Mouse (Mus musculus): ENCODE data around the gene Gm49450. TPM values are rescaled to one million over a fixed set of nuclear protein-coding genes. Genes with fewer than 3 reads are reported as not detected.

Gene Gm49450
- polyA plus RNA-seq (2012; rRNA removed) (0.15 and 6.4 TPM in 2 replicates), polyA plus RNA-seq (2014; fragmentation: Nextera tagmentation; extraction: Ambion mirVana) (not detected in 2 replicates)

DNA sequence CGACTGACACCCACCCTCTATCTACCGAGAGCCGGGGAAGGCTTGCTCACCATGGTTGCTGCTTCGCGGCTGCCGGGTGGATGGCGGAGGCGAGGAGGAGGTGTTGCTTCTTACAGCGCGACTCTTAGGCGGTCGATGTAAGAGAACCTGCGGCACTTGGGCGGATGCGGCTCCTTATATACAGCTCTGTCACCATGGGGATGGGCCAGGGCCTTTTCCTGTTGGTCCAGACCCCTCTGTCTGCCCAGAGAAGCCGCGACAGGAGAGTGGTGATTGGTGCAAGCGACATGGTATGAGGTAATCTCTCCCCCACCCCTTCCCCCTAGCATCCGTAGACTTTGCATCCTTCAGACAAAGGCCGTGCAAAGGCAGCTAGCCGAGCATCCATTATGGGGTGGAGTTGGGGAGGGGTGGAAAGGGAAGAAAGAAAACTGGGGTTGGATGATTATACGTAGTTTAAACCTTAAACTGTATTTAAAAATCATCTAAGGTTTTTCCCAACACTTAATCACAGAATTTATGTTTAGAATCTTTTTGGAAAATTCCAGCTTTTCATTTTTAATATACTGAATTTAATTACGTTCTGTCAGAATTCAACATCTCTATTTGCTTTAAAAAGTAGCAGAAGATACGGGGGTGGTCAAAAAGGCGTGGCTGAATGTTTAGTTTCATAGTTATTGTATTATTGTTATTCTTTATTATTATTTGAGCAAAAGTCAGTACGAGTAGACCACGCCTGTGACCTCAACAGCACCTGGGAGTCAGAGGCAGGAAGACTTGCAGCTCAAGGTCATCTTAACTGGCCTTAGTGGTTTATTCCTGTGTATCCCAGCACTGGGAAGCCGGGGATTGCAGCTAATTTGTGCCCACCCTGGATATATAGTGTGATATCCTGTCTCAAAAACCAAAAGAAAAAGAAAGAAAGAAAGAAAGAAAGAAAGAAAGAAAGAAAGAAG lies at the start of gene Gm49450, which contains the start of gene Tuba1a:
Gm49450 (minus strand) TSS at position 151 of the 956 bp plus-strand sequence.
Tuba1a (minus strand) TSS at position 303 of the 956 bp plus-strand sequence.
- Histone ChIP-seq H3K9me3 (ENCODE audit: control insufficient read depth, low read length) (no peaks in the 10 kb centered on the region), H3K4me2 (ENCODE audit: low read depth) (peak within 1 kb of the TSS; percentile 85), H3K9ac (replicated peaks) (peak within 1 kb of the TSS; percentile 68), H3K27me3 (ENCODE audit: control insufficient read depth, insufficient read depth, low read length) (peaks cover 12% of the 10 kb centered on the region), H3K4me3 (ENCODE audit: insufficient read depth in 1 of 2, low read depth in 2 of 2, low read length in 2 of 2) (peak within 1 kb of the TSS; percentile 71 to 87), H3K36me3 (replicated peaks; ENCODE audit: control insufficient read depth, insufficient read depth, low read depth) (no peaks in the 10 kb centered on the region), H3K27ac (no peak within 1 kb of the TSS), H3K4me1 (replicated peaks; ENCODE audit: control insufficient read depth in 2 of 2, insufficient read depth in 2 of 2, low read length in 1 of 2) (peaks cover 2 to 8% of the 10 kb centered on the region in 2 experiments; a peak in 3 of 4 replicates)
- ATAC-seq (ENCODE audit: insufficient read depth), result peak; percentile 75
- DNase-seq (ENCODE audit: low read depth in 3 of 3, low spot score in 3 of 3), result peak in 2 of 3 experiments; percentile 41 to 53
- WGBS (ENCODE audit: insufficient replicate concordance), result 10% methylated on average over 28 of the region's 28 CpGs
- TF ChIP-seq CTCF (IDR thresholded peaks at IDR 0.05; ENCODE audit: low read depth) (no peak), EP300 (IDR thresholded peaks at IDR 0.05; ENCODE audit: low read depth) (no peak)

DNA sequence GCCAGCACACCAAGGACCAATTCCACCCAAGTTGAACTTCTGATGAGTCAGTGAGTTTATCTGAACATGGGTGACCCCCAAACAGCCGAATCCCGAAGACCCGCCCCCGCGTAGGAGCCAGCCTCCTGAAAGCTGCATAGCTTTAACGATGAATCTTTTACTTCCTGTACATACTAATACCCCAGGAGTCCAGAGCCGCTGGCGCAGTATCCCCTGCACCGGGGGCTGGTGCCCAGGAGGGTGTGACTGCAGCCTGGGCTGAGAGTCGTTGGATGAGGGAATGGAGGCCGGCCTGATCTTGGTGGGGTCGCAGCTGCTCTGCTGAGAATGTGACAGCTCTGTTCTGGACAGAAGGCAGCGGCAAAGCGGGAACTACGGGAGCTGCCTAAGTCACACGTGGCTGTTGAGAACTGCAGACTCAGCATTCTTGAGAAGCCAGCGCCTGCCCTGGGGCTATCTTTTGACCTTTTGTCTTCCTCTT lies 48.1 kb upstream of the Gm49450 start:
- H3K27me3 ChIP-seq (ENCODE audit: control insufficient read depth, insufficient read depth, low read length), result no peaks in the 10 kb centered on the region
- TF ChIP-seq CTCF (IDR thresholded peaks at IDR 0.05; ENCODE audit: low read depth) (no peak), EP300 (IDR thresholded peaks at IDR 0.05; ENCODE audit: low read depth) (no peak)
- 0 out of 4 replicates have a peak overlapping the region, but pooled peaks of 1 of the 2 experiments have one; percentile 2 for H3K4me3 ChIP-seq (ENCODE audit: insufficient read depth in 1 of 2, low read depth in 2 of 2, low read length in 2 of 2)
- no peak overlapping the region for H3K27ac ChIP-seq
- no peak for ATAC-seq (ENCODE audit: insufficient read depth)
- H3K4me2 ChIP-seq (ENCODE audit: low read depth), result peak overlapping the region; percentile 57
- no peaks in the 10 kb centered on the region for H3K36me3 ChIP-seq (replicated peaks; ENCODE audit: control insufficient read depth, insufficient read depth, low read depth)
- no peak overlapping the region for H3K9ac ChIP-seq (replicated peaks)
- no peaks in the 10 kb centered on the region for H3K9me3 ChIP-seq (ENCODE audit: control insufficient read depth, low read length)
- peaks cover 11 to 26% of the 10 kb centered on the region in 2 experiments for H3K4me1 ChIP-seq (replicated peaks; ENCODE audit: control insufficient read depth in 2 of 2, insufficient read depth in 2 of 2, low read length in 1 of 2)
- 12% methylated on average over 17 of the region's 17 CpGs for WGBS (ENCODE audit: insufficient replicate concordance)
- DNase-seq (ENCODE audit: low read depth in 3 of 3, low spot score in 3 of 3), result no peak

DNA sequence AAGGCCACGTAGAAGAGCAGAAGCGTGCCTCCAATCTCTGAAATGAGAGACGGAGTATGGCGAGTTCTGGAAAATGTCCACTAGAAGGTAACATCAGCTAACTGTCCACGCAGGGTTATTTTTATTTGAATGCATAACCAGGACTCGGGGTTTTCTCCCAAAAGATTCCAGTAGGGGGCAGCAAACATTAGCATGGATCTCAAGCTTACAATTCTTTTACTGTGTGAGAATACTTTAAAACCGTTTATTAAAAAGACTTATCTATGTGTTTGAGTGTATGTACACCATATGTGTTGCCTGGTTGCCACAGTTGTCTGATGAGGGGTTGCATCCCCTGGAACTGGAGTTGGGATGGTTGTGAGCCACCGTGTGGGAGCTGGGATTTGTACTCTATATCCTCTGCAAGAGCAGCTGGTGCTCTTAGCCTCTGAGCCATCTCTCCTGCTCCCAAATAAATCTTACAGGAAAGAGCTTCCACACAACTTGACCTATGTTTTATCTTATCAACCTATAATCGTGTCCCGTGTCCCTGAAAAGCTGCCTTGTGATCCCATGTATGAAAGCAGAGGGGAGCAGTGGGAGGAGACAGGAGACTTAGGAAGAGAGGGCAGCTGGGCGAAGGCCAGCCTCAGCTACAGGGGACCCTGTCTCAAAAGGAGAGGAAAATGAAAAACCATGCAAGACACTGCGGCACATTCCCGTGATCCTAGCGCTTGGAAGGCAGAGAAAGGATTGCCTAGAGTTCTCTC lies 47.4 kb upstream of the Gm49450 start:
- Histone ChIP-seq H3K9ac (replicated peaks) (no peak overlapping the region), H3K4me3 (ENCODE audit: insufficient read depth in 1 of 2, low read depth in 2 of 2, low read length in 2 of 2) (no peak overlapping the region), H3K4me1 (replicated peaks; ENCODE audit: control insufficient read depth in 2 of 2, insufficient read depth in 2 of 2, low read length in 1 of 2) (peaks cover 11 to 26% of the 10 kb centered on the region in 2 experiments), H3K27me3 (ENCODE audit: control insufficient read depth, insufficient read depth, low read length) (no peaks in the 10 kb centered on the region), H3K36me3 (replicated peaks; ENCODE audit: control insufficient read depth, insufficient read depth, low read depth) (no peaks in the 10 kb centered on the region), H3K9me3 (ENCODE audit: control insufficient read depth, low read length) (no peaks in the 10 kb centered on the region), H3K4me2 (ENCODE audit: low read depth) (peak overlapping the region; percentile 57; the same call in 1 of the 2 replicates), H3K27ac (no peak overlapping the region)
- ATAC-seq (ENCODE audit: insufficient read depth) (no peak), DNase-seq (ENCODE audit: low read depth in 3 of 3, low spot score in 3 of 3) (peak in 1 of 3 experiments; percentile 61)
- WGBS (ENCODE audit: insufficient replicate concordance), result 44% methylated on average over 14 of the region's 14 CpGs
- no peak for TF ChIP-seq EP300 (IDR thresholded peaks at IDR 0.05; ENCODE audit: low read depth)
- peak; percentile 63 for TF ChIP-seq CTCF (IDR thresholded peaks at IDR 0.05; ENCODE audit: low read depth)

DNA sequence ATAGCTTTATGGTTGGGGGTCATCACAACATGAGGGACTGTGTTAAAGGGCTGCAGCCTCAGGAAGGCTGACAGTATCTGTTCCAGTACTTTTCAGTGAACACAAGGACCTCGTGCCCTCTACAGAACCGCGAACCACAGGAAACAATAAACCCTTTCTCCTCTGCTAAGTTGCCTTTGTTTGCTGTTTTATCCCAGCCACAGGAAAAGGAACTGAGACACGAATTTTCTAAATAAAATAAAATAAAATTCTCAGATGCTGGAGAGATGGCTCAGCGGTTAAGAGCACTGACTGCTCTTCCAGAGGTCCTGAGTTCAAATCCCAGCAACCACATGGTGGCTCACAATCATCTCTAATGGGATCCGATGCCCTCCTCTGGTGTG lies 45.4 kb upstream of the Gm49450 start:
- Histone ChIP-seq H3K9ac (replicated peaks) (peak overlapping the region; percentile 12; the same call in 1 of the 2 replicates), H3K36me3 (replicated peaks; ENCODE audit: control insufficient read depth, insufficient read depth, low read depth) (no peaks in the 10 kb centered on the region), H3K27me3 (ENCODE audit: control insufficient read depth, insufficient read depth, low read length) (no peaks in the 10 kb centered on the region), H3K4me1 (replicated peaks; ENCODE audit: control insufficient read depth in 2 of 2, insufficient read depth in 2 of 2, low read length in 1 of 2) (peaks cover 11 to 26% of the 10 kb centered on the region in 2 experiments), H3K27ac (no peak overlapping the region), H3K4me2 (ENCODE audit: low read depth) (peak overlapping the region; percentile 32), H3K9me3 (ENCODE audit: control insufficient read depth, low read length) (no peaks in the 10 kb centered on the region), H3K4me3 (ENCODE audit: insufficient read depth in 1 of 2, low read depth in 2 of 2, low read length in 2 of 2) (no peak overlapping the region)
- no peak for TF ChIP-seq EP300 (IDR thresholded peaks at IDR 0.05; ENCODE audit: low read depth)
- TF ChIP-seq CTCF (IDR thresholded peaks at IDR 0.05; ENCODE audit: low read depth), result no peak
- DNase-seq (ENCODE audit: low read depth in 3 of 3, low spot score in 3 of 3) (no peak), ATAC-seq (ENCODE audit: insufficient read depth) (no peak)
- WGBS (ENCODE audit: insufficient replicate concordance), result 21% methylated on average over 6 of the region's 6 CpGs

All from liver, embryonic 14.5 days (tissue).